Mouse (Mus musculus) embryonic fibroblast, embryonic 13.5 days (primary cell): ENCODE measurements around the gene Fkbp1a. TPM values are rescaled to one million over a fixed set of nuclear protein-coding genes. Genes with fewer than 3 reads are reported as not detected.
A peak's percentile ranks its signal among the peaks of the same experiment; 100 is the strongest.

ENCODE experiments used
- H3K27ac ChIP-seq: 2 replicates; pipeline ENCODE4 v1.5.1; 2012; ENCODE audit warnings: low read length, control low read depth, inconsistent platforms; ENCODE audit not compliant: insufficient read depth
- H3K4me1 ChIP-seq: 2 replicates; pipeline ENCODE4 v1.6.1; 2011; ENCODE audit warnings: low read length; ENCODE audit not compliant: control insufficient read depth, insufficient read depth
- H3K4me3 ChIP-seq: 2 replicates; pipeline ENCODE4 v1.5.1; 2011; ENCODE audit warnings: mild to moderate bottlenecking, control low read depth, low read length; ENCODE audit not compliant: insufficient read depth
- CTCF ChIP-seq: IDR thresholded peaks from 2 replicates; pipeline ENCODE4 v1.5.1; 2011; ENCODE audit warnings: mild to moderate bottlenecking, control low read depth, low read length, moderate library complexity, borderline replicate concordance; ENCODE audit not compliant: insufficient read depth
- POLR2A ChIP-seq: IDR thresholded peaks from 2 replicates; pipeline ENCODE4 v1.6.1; 2011; ENCODE audit warnings: low read depth, mild to moderate bottlenecking, control low read depth, low read length, moderate library complexity
- polyA plus RNA-seq: library from polyadenylated mRNA; stranded (reverse); fragments of >200 nt; gene quantifications from 2 replicates; pipeline ENCODE4 v1.2.4, GENCODE M21; 2011; ENCODE audit warnings: low read depth; ENCODE audit not compliant: missing spikeins, insufficient read length

Gene Fkbp1a
- polyA plus RNA-seq, 1 experiment: 543 TPM

GRCm38 (mm10) chr2:151544673-151545072 is 2.4 kb downstream of the Fkbp1a start:
- Histone ChIP-seq H3K4me3 (peak overlapping the region; percentile 98), H3K4me1 (peaks cover 15% of the 10 kb centered on the region), H3K27ac (no peak overlapping the region)
- TF ChIP-seq CTCF: no peak
- no peak for TF ChIP-seq POLR2A

- Histone ChIP-seq H3K4me1 (peaks cover 15% of the 10 kb centered on the region), H3K4me3 (no peak overlapping the region), H3K27ac (no peak overlapping the region)
- no peak for TF ChIP-seq POLR2A
- TF ChIP-seq CTCF: no peak
These were observed 4.3 kb downstream of the Fkbp1a start for GRCm38 (mm10) chr2:151546571-151546970.

- Histone ChIP-seq H3K27ac (no peak overlapping the region), H3K4me3 (no peak overlapping the region), H3K4me1 (peaks cover 14% of the 10 kb centered on the region)
- TF ChIP-seq CTCF (no peak), POLR2A (no peak)
These were observed 7.4 kb downstream of the Fkbp1a start for GRCm38 (mm10) chr2:151549615-151550121.

- Histone ChIP-seq H3K4me1 (peaks cover 8% of the 10 kb centered on the region), H3K27ac (no peak overlapping the region), H3K4me3 (no peak overlapping the region)
- TF ChIP-seq POLR2A (no peak), CTCF (no peak)
These were observed 20.9 kb downstream of the Fkbp1a start for GRCm38 (mm10) chr2:151562930-151563921.

- H3K4me1 ChIP-seq: peaks cover 8% of the 10 kb centered on the region
- TF ChIP-seq POLR2A: no peak
- no peak for TF ChIP-seq CTCF
- no peak overlapping the region for H3K4me3 ChIP-seq
- H3K27ac ChIP-seq: 0 out of 2 replicates have a peak overlapping the region, but pooled peaks have one; percentile 63
These were observed 21.7 kb downstream of the Fkbp1a start for GRCm38 (mm10) chr2:151564006-151564405.

- peak overlapping the region; percentile 63 for H3K27ac ChIP-seq
- TF ChIP-seq CTCF: no peak
- no peak for TF ChIP-seq POLR2A
- H3K4me1 ChIP-seq: peaks cover 8% of the 10 kb centered on the region
- no peak overlapping the region for H3K4me3 ChIP-seq
These were observed 22.7 kb downstream of the Fkbp1a start for GRCm38 (mm10) chr2:151564986-151565385.

GRCm38 (mm10) chr2:151566856-151567255 is 24.6 kb downstream of the Fkbp1a start:
- TF ChIP-seq POLR2A (no peak), CTCF (no peak)
- Histone ChIP-seq H3K4me1 (peaks cover 11% of the 10 kb centered on the region), H3K27ac (no peak overlapping the region), H3K4me3 (no peak overlapping the region)

- H3K27ac ChIP-seq: no peak overlapping the region
- H3K4me3 ChIP-seq: no peak overlapping the region
- H3K4me1 ChIP-seq: peaks cover 11% of the 10 kb centered on the region
- TF ChIP-seq POLR2A (no peak), CTCF (no peak)
These were observed 27.2 kb downstream of the Fkbp1a start for GRCm38 (mm10) chr2:151569452-151569851.

GRCm38 (mm10) chr2:151571873-151572700 is 29.8 kb downstream of the Fkbp1a start, which contains the start of gene Sdcbp2:
Gene Sdcbp2, plus strand, starts transcription at chr2:151572622.
- 0 out of 2 replicates have a peak within 1 kb of the TSS, but pooled peaks have one; percentile 35 for H3K27ac ChIP-seq
- TF ChIP-seq POLR2A (no peak), CTCF (no peak)
- peaks cover 6% of the 10 kb centered on the region for H3K4me1 ChIP-seq
- no peak within 1 kb of the TSS for H3K4me3 ChIP-seq
